Mouse (Mus musculus) frontal cortex, postnatal 25 days (tissue): ENCODE data around the gene Ear14.
"Not testable (repeated sequence)": the region's sequence is repeated elsewhere in the genome, so short reads cannot be mapped to it uniquely, and the experiment has no call there.

Source experiments
- DNase-seq, 2 experiments: peaks; one replicate each; pipeline ENCODE4 v3.0.0; 2022; ENCODE audit warnings: low spot score in 2 of 2

Gene Ear14

GRCm38 (mm10) chr14:51252206-51252605, 49.0 kb downstream of the Ear14 start:
- not testable (repeated sequence) for DNase-seq

DNA sequence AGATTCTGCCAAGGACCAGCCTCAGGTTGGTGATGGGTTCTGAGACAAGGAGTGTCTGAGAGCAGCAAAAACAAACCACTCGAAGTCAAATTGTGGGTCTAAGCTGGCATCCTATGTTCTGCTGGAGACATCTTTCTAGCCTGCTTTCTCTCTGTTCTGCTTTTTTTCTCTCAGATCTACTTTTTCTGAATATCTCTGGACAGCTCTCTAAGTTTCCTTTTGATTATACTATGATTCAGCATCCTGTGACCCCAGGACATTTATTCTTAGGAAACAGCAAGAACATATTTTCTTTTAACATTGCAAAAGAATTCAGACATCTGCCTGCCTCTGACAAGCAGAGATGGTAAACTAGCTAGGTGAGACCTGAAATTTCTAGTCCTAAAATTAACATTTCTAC, 50.4 kb downstream of the Ear14 start:
- DNase-seq: no peak
